Mouse (Mus musculus): ENCODE data around the gene Rpp21. TPM values are rescaled to one million over a fixed set of nuclear protein-coding genes. Genes with fewer than 3 reads are reported as not detected.

The Rpp21 gene
- polyA plus RNA-seq, 1 experiment from 2014 or later, result 128 TPM

- no peaks in the 10 kb centered on the region for H3K4me1 ChIP-seq (ENCODE audit: control insufficient read depth, insufficient read depth, low read length)
- H3K27me3 ChIP-seq (replicated peaks; ENCODE audit: control insufficient read depth, insufficient read depth, low read length), result peaks cover 26% of the 10 kb centered on the region
These were observed 33.4 kb downstream of the Rpp21 start for GRCm38 (mm10) chr17:36224451-36224850.

DNA sequence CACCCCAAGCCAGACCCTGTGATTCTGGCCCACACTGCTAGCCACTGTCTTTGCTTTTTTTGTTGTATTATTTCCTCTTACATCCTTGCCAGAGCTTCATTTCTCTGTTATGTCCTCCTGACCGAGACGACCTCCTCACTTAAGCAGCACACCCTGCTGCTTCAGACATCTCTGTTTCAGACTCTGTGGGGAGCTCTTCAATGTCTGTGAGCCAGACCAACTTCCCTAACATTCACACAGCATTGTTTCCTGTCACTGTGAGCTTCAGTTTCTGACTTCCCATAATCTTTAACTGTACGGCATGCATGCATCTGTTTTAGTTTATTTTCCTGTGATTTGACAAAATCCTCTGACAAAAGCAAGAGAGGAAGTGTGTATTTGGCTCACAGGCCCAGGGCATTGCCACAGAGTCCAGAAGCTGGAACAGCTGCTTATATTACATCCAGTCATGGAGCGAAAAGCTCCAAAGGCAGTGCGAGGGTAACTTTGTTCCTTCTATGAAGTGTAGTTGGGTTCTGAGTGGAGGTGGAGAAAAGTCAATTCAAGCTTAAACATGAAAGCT, 39.2 kb downstream of the Rpp21 start:
- no peaks in the 10 kb centered on the region for H3K4me1 ChIP-seq (ENCODE audit: control insufficient read depth, insufficient read depth, low read length)
- H3K27me3 ChIP-seq (replicated peaks; ENCODE audit: control insufficient read depth, insufficient read depth, low read length), result peaks cover 48% of the 10 kb centered on the region
- no peak overlapping the region for H3K9ac ChIP-seq (ENCODE audit: low read length)
- DNase-seq (ENCODE audit: low spot score), result no peak
- no peak for ATAC-seq
- no peaks in the 10 kb centered on the region for H3K36me3 ChIP-seq (ENCODE audit: control insufficient read depth, insufficient read depth, low read length)
- H3K4me3 ChIP-seq (ENCODE audit: low read depth, low read length), result no peak overlapping the region
- no peak overlapping the region for H3K4me2 ChIP-seq (ENCODE audit: low read length)
- 53% methylated on average over 5 of the region's 5 CpGs for WGBS
- no peaks in the 10 kb centered on the region for H3K9me3 ChIP-seq (replicated peaks; ENCODE audit: control insufficient read depth, low read length)
- H3K27ac ChIP-seq (ENCODE audit: low read depth, low read length), result no peak overlapping the region

More at GRCm38 (mm10) chr17:36224451-36224850, 33.4 kb downstream of the Rpp21 start:
- 47% methylated on average over 3 of the region's 3 CpGs for WGBS
- Histone ChIP-seq H3K4me3 (ENCODE audit: low read depth, low read length) (no peak overlapping the region), H3K9ac (ENCODE audit: low read length) (no peak overlapping the region), H3K27ac (ENCODE audit: low read depth, low read length) (no peak overlapping the region), H3K4me2 (ENCODE audit: low read length) (no peak overlapping the region), H3K9me3 (replicated peaks; ENCODE audit: control insufficient read depth, low read length) (no peaks in the 10 kb centered on the region), H3K36me3 (ENCODE audit: control insufficient read depth, insufficient read depth, low read length) (no peaks in the 10 kb centered on the region)
- no peak for ATAC-seq
- DNase-seq (ENCODE audit: low spot score), result no peak

DNA sequence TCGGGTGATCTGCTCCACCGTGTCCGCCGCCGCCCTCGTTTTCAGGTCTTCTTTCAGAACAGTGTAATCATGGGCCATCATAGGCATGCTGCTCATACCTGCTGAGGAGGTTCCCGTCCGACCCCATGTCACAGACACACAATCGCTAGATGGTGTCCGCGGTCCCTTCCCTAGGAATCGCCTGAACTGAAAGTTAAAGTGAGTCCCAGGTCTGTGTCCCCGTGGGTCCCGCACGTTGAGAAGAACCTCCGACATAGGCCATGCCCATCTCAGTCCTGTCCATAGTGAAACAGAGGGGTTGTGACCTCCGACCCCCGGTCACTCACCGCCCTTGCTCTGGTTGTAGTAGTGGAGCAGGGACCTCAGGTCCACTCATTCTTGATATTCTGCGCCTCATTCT, 42.3 kb downstream of the Rpp21 start:
- peaks cover 47% of the 10 kb centered on the region for H3K27me3 ChIP-seq (replicated peaks; ENCODE audit: control insufficient read depth, insufficient read depth, low read length)
- DNase-seq (ENCODE audit: low spot score) (no peak), ATAC-seq (no peak)
- no peak overlapping the region for H3K4me3 ChIP-seq (ENCODE audit: low read depth, low read length)
- WGBS, result under 1% methylated on average over 20 of the region's 20 CpGs
- H3K4me2 ChIP-seq (ENCODE audit: low read length), result no peak overlapping the region
- no peak overlapping the region for H3K9ac ChIP-seq (ENCODE audit: low read length)
- no peaks in the 10 kb centered on the region for H3K4me1 ChIP-seq (ENCODE audit: control insufficient read depth, insufficient read depth, low read length)
- H3K36me3 ChIP-seq (ENCODE audit: control insufficient read depth, insufficient read depth, low read length), result no peaks in the 10 kb centered on the region
- no peak overlapping the region for H3K27ac ChIP-seq (ENCODE audit: low read depth, low read length)
- no peaks in the 10 kb centered on the region for H3K9me3 ChIP-seq (replicated peaks; ENCODE audit: control insufficient read depth, low read length)

DNA sequence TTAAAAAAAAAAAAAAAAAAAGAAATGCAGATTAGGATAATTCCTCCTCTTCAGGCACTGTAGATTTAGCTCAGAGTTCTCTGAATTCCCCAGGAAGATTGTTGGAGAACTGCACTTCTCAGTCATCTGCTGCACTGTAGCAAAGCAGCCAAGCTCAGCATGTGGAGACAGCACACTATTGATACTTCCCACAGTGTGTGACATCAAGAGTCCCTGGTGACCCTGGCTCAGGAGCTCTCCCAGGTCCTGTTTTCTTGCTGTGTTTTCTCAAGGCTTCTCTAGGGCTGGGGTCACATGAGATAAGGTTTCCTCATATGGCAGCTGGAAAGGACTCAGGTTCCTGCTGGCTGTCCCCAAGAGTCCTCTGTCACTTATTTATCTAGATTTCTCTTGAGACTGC, 51.0 kb downstream of the Rpp21 start:
- no peaks in the 10 kb centered on the region for H3K36me3 ChIP-seq (ENCODE audit: control insufficient read depth, insufficient read depth, low read length)
- no peak overlapping the region for H3K4me2 ChIP-seq (ENCODE audit: low read length)
- DNase-seq (ENCODE audit: low spot score), result no peak
- no peaks in the 10 kb centered on the region for H3K9me3 ChIP-seq (replicated peaks; ENCODE audit: control insufficient read depth, low read length)
- H3K27ac ChIP-seq (ENCODE audit: low read depth, low read length), result no peak overlapping the region
- no peaks in the 10 kb centered on the region for H3K4me1 ChIP-seq (ENCODE audit: control insufficient read depth, insufficient read depth, low read length)
- no peak for ATAC-seq
- no peak overlapping the region for H3K4me3 ChIP-seq (ENCODE audit: low read depth, low read length)
- H3K27me3 ChIP-seq (replicated peaks; ENCODE audit: control insufficient read depth, insufficient read depth, low read length), result peaks cover 34% of the 10 kb centered on the region
- H3K9ac ChIP-seq (ENCODE audit: low read length), result no peak overlapping the region

DNA sequence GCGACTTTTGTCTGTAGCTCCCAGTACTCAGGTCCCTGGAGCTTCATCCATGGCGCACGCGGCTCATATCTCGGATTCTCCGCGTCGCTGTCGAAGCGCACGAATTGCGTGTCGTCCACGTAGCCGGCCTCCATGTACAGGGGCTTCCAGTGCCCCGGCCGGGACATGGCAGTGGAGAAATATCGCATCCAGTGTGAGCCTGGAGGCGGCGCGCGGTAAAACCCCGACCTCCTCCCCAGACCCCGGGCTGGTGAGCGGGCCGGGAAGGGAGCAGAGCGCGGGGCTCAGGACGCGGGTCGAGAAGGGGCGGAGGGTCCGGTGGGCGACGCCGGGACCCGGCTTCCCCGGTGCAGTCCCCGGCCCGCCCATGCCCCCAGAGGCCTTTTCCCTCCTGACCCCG, 52.0 kb downstream of the Rpp21 start:
- H3K27ac ChIP-seq (ENCODE audit: low read depth, low read length), result no peak overlapping the region
- DNase-seq (ENCODE audit: low spot score), result no peak
- no peaks in the 10 kb centered on the region for H3K36me3 ChIP-seq (ENCODE audit: control insufficient read depth, insufficient read depth, low read length)
- WGBS, result under 1% methylated on average over 39 of the region's 41 CpGs
- peak overlapping the region; percentile 38 for H3K4me2 ChIP-seq (ENCODE audit: low read length)
- ATAC-seq, result no peak
- no peaks in the 10 kb centered on the region for H3K4me1 ChIP-seq (ENCODE audit: control insufficient read depth, insufficient read depth, low read length)
- no peak overlapping the region for H3K9ac ChIP-seq (ENCODE audit: low read length)
- no peaks in the 10 kb centered on the region for H3K9me3 ChIP-seq (replicated peaks; ENCODE audit: control insufficient read depth, low read length)
- H3K27me3 ChIP-seq (replicated peaks; ENCODE audit: control insufficient read depth, insufficient read depth, low read length), result peaks cover 34% of the 10 kb centered on the region
- H3K4me3 ChIP-seq (ENCODE audit: low read depth, low read length), result peak overlapping the region; percentile 15

Other genes starting within 250 kb of the Rpp21 start
- 2.3 and 4.8 TPM in 2 replicates for gene H2-T24, start 237.5 kb downstream of the Rpp21 start, polyA plus RNA-seq (2014; fragmentation: Nextera tagmentation; extraction: Ambion mirVana)
- gene H2-T23, start 225.2 kb downstream of the Rpp21 start, polyA plus RNA-seq (2014; fragmentation: Nextera tagmentation; extraction: Ambion mirVana), result 4.5 and 5.6 TPM in 2 replicates
- 6.2 and 7.1 TPM in 2 replicates for gene H2-T22, start 215.3 kb downstream of the Rpp21 start, polyA plus RNA-seq (2014; fragmentation: Nextera tagmentation; extraction: Ambion mirVana)
- not detected in 2 replicates for gene Gm6034, start 215.1 kb downstream of the Rpp21 start, polyA plus RNA-seq (2014; fragmentation: Nextera tagmentation; extraction: Ambion mirVana)
- gene Gm11127, start 199.7 kb downstream of the Rpp21 start, polyA plus RNA-seq (2014; fragmentation: Nextera tagmentation; extraction: Ambion mirVana), result not detected in 2 replicates
- gene Gm19684, start 136.4 kb downstream of the Rpp21 start, polyA plus RNA-seq (2014; fragmentation: Nextera tagmentation; extraction: Ambion mirVana), result not detected in 2 replicates
- not detected in 2 replicates for gene Gm7030, start 128.6 kb downstream of the Rpp21 start, polyA plus RNA-seq (2014; fragmentation: Nextera tagmentation; extraction: Ambion mirVana)
- gene Gm8909, start 89.5 kb downstream of the Rpp21 start, polyA plus RNA-seq (2014; fragmentation: Nextera tagmentation; extraction: Ambion mirVana), result not detected in 2 replicates
- gene H2-T3, start 67.8 kb downstream of the Rpp21 start, polyA plus RNA-seq (2014; fragmentation: Nextera tagmentation; extraction: Ambion mirVana), result not detected in 2 replicates
- gene Trim39, start 14.2 kb upstream of the Rpp21 start, polyA plus RNA-seq (2014; fragmentation: Nextera tagmentation; extraction: Ambion mirVana), result 13.3 and 15.2 TPM in 2 replicates
- not detected in 2 replicates for gene H2-M10.2, start 28.4 kb upstream of the Rpp21 start, polyA plus RNA-seq (2014; fragmentation: Nextera tagmentation; extraction: Ambion mirVana)
- gene H2-M10.1, start 68.1 kb upstream of the Rpp21 start, polyA plus RNA-seq (2014; fragmentation: Nextera tagmentation; extraction: Ambion mirVana), result not detected in 2 replicates
- gene H2-M10.3, start 110.3 kb upstream of the Rpp21 start, polyA plus RNA-seq (2014; fragmentation: Nextera tagmentation; extraction: Ambion mirVana), result not detected in 2 replicates
- gene H2-M10.4, start 204.3 kb upstream of the Rpp21 start, polyA plus RNA-seq (2014; fragmentation: Nextera tagmentation; extraction: Ambion mirVana), result not detected in 2 replicates

Data from forebrain, embryonic 14.5 days (tissue).